Mouse (Mus musculus) heart, adult 2 months (tissue): ENCODE data around the gene A4gnt. TPM values are rescaled to one million over a fixed set of nuclear protein-coding genes. Genes with fewer than 3 reads are reported as not detected.

Experiments used
- DNase-seq, 2 experiments: peaks; one replicate each; pipeline ENCODE4 v3.0.0; 2021
- H3K27ac ChIP-seq: fragments of 200-600 bp; 2 replicates; pipeline ENCODE4 v1.8.1; 2022
- H3K27me3 ChIP-seq: fragments of 200-500 bp; 2 replicates; pipeline ENCODE4 v1.6.1; 2012; ENCODE audit warnings: mild to moderate bottlenecking, low read length, inconsistent platforms, mixed read lengths; ENCODE audit not compliant: control insufficient read depth, insufficient read depth
- H3K36me3 ChIP-seq: fragments of 200-500 bp; 2 replicates; pipeline ENCODE4 v1.6.1; 2012; ENCODE audit warnings: low read length, inconsistent platforms; ENCODE audit not compliant: control insufficient read depth, insufficient read depth
- H3K4me1 ChIP-seq: fragments of 200-500 bp; 2 replicates; pipeline ENCODE4 v1.6.1; 2011; ENCODE audit warnings: low read length; ENCODE audit not compliant: control insufficient read depth, insufficient read depth
- H3K4me3 ChIP-seq: fragments of 200-600 bp; 2 replicates; pipeline ENCODE4 v1.8.1; 2022
- H3K79me2 ChIP-seq: fragments of 200-500 bp; replicated peaks from 2 replicates; pipeline ENCODE4 v1.6.1; 2012; ENCODE audit warnings: mild to moderate bottlenecking, inconsistent platforms, low read length, moderate library complexity, mixed read lengths; ENCODE audit not compliant: control insufficient read depth, insufficient read depth
- H3K9ac ChIP-seq: fragments of 200-500 bp; 2 replicates; pipeline ENCODE4 v1.6.1; 2012; ENCODE audit warnings: low read depth, mild to moderate bottlenecking, control low read depth, inconsistent platforms, low read length, mixed read lengths
- CTCF ChIP-seq: fragments of 200-600 bp; IDR thresholded peaks from 2 replicates; pipeline ENCODE4 v1.8.1; 2022; ENCODE audit warnings: antibody characterized with exemption, mild to moderate bottlenecking, moderate library complexity
- EP300 ChIP-seq: fragments of 200-500 bp; IDR thresholded peaks from 2 replicates; pipeline ENCODE4 v1.6.1; 2011; ENCODE audit warnings: low read depth, low read length, control low read depth; ENCODE audit not compliant: insufficient read depth
- POLR2A ChIP-seq: fragments of 200-500 bp; IDR thresholded peaks from 2 replicates; pipeline ENCODE4 v1.6.1; 2011; ENCODE audit warnings: mild to moderate bottlenecking, low read depth, low read length, control low read depth; ENCODE audit not compliant: insufficient read depth
- WGBS: fragments of 180-500 bp; shearing (Covaris S2); methylation state at CpG from one replicate; pipeline ENCODE4 v1.1.7; 2018; 5-methylcytosine and 5-hydroxymethylcytosine counted together
- intact Hi-C: fragments of 180-260 bp; cut with DNase I; formaldehyde crosslinking; loops from one replicate; pipeline ENCODE4 v1.15.1; 2025
- polyA plus RNA-seq: library from polyadenylated mRNA; depleted of rRNA; stranded (reverse); fragments of >200 nt; gene quantifications from 2 replicates; pipeline ENCODE4 v1.2.3, GENCODE M21; 2012; rRNA removed
- total RNA-seq, 2 experiments: library from RNA; stranded (reverse); gene quantifications; 2 replicates each; pipeline ENCODE4 v1.2.3; 2021

The A4gnt gene
- total and polyA plus RNA-seq, 3 experiments: not detected

DNA sequence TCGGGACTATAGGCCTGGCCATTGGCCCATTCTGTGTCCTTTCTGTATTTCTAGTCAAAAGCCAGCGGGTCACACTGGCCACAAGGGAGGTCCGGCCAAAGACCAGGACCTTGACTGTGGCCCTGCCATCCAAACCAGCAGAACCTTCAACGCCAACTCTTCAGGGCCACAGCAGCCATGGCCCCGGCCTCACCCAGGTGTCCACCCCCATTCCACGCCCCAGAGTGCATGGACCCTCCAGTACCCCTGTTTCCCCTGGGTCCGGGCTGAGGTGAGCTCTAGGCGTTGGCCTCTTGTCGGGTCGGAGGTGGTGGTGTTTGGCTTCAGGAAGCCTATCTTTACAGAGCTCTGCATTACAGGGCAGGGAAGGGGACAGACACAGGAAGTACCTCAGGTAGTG lies 50.6 kb downstream of the A4gnt start:
- no peak for DNase-seq
- Histone ChIP-seq H3K9ac (no peak overlapping the region), H3K27ac (no peak overlapping the region), H3K79me2 (no peaks in the 10 kb centered on the region), H3K4me3 (no peak overlapping the region), H3K4me1 (no peaks in the 10 kb centered on the region), H3K36me3 (no peaks in the 10 kb centered on the region), H3K27me3 (no peaks in the 10 kb centered on the region)
- intact Hi-C loops: loop anchor here (1.0 to 10.0 kb wide), 2 partner anchors 76 to 208 kb away; partner anchors contain the start of gene Nme9
- TF ChIP-seq EP300 (no peak), POLR2A (no peak), CTCF (no peak)
- 84% methylated on average over 10 of the region's 10 CpGs for WGBS

DNA sequence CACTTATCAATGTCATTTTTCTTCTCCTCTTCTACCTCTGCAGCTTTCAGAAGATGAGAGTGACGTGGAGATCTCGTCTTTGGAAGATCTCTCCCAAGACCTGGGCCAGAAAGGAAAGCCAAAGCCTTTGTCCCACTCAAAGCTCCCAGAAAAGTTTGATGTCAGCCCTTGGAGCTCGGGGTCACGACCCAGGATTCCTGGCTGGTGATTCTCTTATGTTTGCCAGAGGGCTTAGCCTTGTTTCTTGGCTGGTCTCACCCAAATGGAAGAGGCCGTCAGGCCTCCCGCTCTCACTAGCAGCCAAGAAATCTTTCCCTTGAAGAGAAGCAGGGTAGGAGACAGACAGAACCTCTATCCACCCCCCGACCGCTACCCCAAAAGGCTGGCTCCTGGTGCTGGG lies 55.3 kb downstream of the A4gnt start:
- intact Hi-C loops: loop anchor here (10.0 kb wide), 1 partner anchor 213 kb away; the partner anchor contains the start of gene Nme9
- 64% methylated on average over 8 of the region's 8 CpGs for WGBS
- H3K36me3 ChIP-seq: no peaks in the 10 kb centered on the region
- no peak overlapping the region for H3K4me3 ChIP-seq
- DNase-seq: peak; percentile 43 to 53
- no peak overlapping the region for H3K9ac ChIP-seq
- H3K79me2 ChIP-seq: no peaks in the 10 kb centered on the region
- TF ChIP-seq CTCF: no peak
- TF ChIP-seq EP300: no peak
- TF ChIP-seq POLR2A: no peak
- no peaks in the 10 kb centered on the region for H3K27me3 ChIP-seq
- H3K27ac ChIP-seq: no peak overlapping the region
- H3K4me1 ChIP-seq: no peaks in the 10 kb centered on the region

DNA sequence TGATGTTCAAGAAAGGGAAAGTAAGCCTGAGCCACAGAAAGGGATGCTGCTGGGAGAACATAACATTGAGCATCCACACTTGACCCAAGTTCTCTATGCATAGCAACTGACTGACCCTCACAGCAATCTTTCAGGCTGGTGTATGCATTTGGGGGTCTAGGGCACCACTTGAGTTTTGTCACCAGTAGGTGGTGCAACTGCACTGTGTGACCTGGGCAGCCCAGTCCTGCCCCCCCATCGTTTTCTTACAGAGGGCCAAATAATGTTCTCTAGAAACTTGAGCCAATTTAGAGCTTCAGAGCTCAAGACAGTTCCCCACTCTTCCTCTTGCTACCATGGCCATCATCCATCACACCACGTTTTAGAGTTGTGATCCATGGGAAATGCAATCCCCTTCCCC lies 59.3 kb downstream of the A4gnt start:
- Histone ChIP-seq H3K27me3 (no peaks in the 10 kb centered on the region), H3K4me1 (no peaks in the 10 kb centered on the region), H3K4me3 (no peak overlapping the region), H3K79me2 (no peaks in the 10 kb centered on the region), H3K27ac (no peak overlapping the region), H3K9ac (no peak overlapping the region), H3K36me3 (no peaks in the 10 kb centered on the region)
- peak; percentile 36 for TF ChIP-seq CTCF
- TF ChIP-seq EP300: no peak
- no peak for TF ChIP-seq POLR2A
- no peak for DNase-seq
- 22% methylated on average over 2 of the region's 2 CpGs for whole genome bisulfite sequencing
- intact Hi-C loops: no loop called here

Other genes with a start within 250 kb of the A4gnt start
- gene Mras, start 175.1 kb upstream of the A4gnt start, total RNA-seq: 1 to 10 TPM; 5.1 to 6.6 TPM
- 4.7 and 6.4 TPM in 2 replicates for gene Mras, start 175.1 kb upstream of the A4gnt start, polyA plus RNA-seq
- gene Nme9, start 161.0 kb upstream of the A4gnt start, total RNA-seq: not detected
- gene Nme9, start 161.0 kb upstream of the A4gnt start, polyA plus RNA-seq: 1.7 TPM in 1 of 2 replicates, not detected in the other
- 10 to 100 TPM; 17.7 to 18.3 TPM for gene Armc8, start 43.6 kb upstream of the A4gnt start, total RNA-seq
- gene Armc8, start 43.6 kb upstream of the A4gnt start, polyA plus RNA-seq: 9.8 and 18.0 TPM in 2 replicates
- gene Dbr1, start 36.7 kb upstream of the A4gnt start, total RNA-seq: 1 to 10 TPM; 4.5 to 5.8 TPM
- gene Dbr1, start 36.7 kb upstream of the A4gnt start, polyA plus RNA-seq: 2.5 and 4.6 TPM in 2 replicates
- gene Dzip1l, start 17.0 kb downstream of the A4gnt start, total RNA-seq: 1 to 10 TPM; 4.2 to 4.6 TPM
- gene Dzip1l, start 17.0 kb downstream of the A4gnt start, polyA plus RNA-seq: 2.0 and 3.2 TPM in 2 replicates
- gene Cldn18, start 104.8 kb downstream of the A4gnt start, total RNA-seq: not detected
- 1.2 TPM in 1 of 2 replicates, not detected in the other for gene Cldn18, start 104.8 kb downstream of the A4gnt start, polyA plus RNA-seq